Mouse (Mus musculus) left cerebral cortex, postnatal 4 days (tissue): ENCODE measurements around the gene Zbtb7a. TPM values are rescaled to one million over a fixed set of nuclear protein-coding genes. Genes with fewer than 3 reads are reported as not detected.

Experiments
- DNase-seq: peaks from one replicate; pipeline ENCODE4 v3.0.0-alpha.2; 2022
- intact Hi-C: fragments of 180-260 bp; cut with DNase I; formaldehyde crosslinking; loops from one replicate; pipeline ENCODE4 v1.15.1; 2025
- total RNA-seq, 2 experiments: library from RNA; stranded (reverse); gene quantifications; 2 replicates each; pipeline ENCODE4 v1.2.3; 2021

Zbtb7a gene
- total RNA-seq, result 10 to 100 TPM; 23.3 to 24.7 TPM

DNA sequence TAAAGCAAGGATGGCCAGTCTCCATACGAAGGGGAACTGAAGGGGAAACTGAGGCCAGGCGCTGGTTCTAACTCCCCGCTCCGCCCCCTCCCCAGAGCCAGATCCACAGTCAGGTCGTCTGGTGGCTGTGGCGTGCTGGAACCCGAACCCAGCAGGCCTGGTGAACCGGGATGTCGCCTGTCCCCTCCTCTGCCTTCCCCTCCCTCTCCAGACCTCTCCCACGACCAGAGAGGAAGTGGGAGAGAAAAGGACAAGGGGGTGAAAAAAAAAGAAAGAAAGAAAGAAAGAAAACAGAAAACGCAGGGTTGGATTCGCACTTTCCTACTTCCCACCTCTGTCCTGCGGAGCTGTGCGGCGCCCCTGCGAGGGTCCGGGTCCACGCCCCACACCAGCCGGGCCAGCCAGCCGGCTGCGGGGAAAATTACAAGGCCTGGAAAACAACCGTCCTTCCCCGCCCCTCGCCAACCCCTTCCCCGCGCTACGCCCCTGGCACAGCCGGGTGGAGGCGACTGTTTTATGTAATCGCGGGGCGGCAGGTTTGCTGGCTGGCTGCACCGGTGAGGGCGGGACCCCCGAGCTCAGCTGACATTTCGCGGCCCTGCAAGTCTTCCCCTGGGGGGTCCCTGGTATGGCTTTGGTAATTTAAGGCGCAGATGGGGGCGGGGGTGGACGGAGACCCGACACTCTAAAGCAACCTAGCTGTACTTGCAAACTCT is at the start of gene Zbtb7a:
TSS of gene Zbtb7a (plus strand) at position 255 of the 716 bp plus-strand sequence.
- DNase-seq, result peak; percentile 45

GRCm38 (mm10) chr10:81087021-81087420 is 48.0 kb upstream of the Zbtb7a start:
- intact Hi-C loops, result no loop called here

More for the DNA sequence above, at the start of gene Zbtb7a:
- intact Hi-C loops, result no loop called here

GRCm38 (mm10) chr10:81089216-81089615 is 45.8 kb upstream of the Zbtb7a start:
- intact Hi-C loops, result no loop called here

More at GRCm38 (mm10) chr10:81087021-81087420, 48.0 kb upstream of the Zbtb7a start:
- DNase-seq, result no peak

DNA sequence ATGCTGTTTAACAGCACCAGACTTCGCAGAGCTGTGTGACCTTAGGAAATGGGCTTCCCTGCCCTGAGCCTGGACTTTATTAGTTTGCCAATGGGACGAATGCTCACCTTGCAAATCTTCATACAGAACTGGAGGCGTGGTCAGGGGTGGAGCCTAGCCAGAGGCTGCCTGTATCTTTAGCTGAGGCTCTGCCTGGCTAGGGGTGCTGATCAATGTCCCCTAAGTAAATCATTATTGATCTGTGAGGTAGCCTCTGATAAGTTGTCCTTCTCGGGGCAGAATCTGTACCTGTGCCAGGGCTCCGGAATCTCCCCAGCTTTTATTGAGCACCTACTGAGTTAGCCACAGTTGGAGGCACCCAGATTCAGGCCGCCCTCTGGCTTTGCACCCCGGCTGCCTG is 44.4 kb upstream of the Zbtb7a start:
- no peak for DNase-seq
- intact Hi-C loops, result no loop called here

More at GRCm38 (mm10) chr10:81089216-81089615, 45.8 kb upstream of the Zbtb7a start:
- DNase-seq, result peak; percentile 81

DNA sequence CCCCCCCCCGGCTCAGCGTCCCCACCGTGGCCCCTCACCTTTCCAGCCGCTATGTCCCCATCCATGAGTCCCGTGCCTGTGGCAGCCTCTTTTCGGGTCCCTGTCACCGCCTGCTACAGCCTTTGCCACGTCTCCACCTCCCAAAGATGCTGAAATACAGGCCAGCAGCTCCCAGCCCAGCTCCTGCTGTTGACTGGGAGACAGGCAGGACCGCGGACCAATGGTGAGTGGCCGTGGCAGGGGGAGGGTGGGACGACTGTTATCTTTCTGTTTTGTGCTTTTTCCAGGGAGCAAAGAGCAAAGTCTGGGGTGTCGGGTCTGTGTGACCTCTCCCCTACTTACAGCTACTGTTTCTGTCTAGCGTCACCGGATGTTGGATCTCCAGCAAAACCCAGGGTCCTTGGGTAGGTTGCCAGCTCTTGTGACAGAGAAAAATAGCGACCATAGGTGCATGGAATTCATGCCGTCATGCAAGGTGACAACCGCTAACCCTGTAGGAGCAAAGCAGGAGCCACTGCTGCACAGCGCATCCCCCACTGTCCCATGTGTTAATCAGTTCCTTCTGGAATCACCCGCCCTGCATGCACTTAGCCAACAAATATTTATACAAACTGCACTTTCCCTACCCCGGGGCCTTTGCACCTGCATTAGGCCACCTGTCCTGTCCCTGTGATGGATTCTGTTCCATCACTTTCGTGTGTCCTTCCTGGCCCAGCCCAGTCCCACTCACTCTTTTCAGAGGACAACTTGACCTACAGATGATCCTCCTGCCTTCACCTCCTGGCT is 42.4 kb upstream of the Zbtb7a start:
- intact Hi-C loops, result no loop called here
- DNase-seq, result peak; percentile 35

DNA sequence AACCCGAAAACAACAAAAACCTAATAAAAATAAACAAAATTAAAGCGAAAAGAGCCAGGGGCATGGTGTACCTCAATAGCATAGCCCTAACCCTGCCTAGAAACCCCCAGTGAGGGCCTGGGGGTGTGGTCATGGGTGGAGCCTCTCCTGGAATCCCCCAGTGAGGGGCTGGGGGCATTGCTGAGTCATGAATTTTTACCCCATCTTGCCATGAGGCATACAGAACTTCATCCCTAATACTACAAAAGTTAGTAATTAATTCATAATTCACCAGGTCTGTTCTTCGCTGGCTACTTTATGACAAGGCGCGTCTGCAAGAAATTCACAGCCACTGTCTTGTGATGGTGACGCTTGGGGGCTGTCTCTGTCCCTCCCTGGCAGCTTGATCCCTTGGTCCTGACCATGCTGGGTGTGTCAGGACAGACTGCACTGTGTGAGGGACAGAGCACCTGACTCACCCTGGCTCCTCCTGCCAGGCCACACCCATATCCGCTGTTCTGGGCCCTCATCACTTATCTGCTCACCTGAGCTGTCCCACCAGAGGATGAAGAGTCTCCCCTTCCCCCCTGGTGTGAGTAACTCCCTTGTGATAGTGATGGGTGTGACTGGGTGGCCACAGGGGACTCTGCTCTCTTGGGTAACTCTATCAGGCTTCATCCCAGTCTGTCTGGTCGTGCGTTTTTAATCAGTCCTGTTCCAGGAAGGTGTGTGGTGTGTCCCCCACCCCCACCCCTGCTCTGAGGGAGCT is 39.9 kb upstream of the Zbtb7a start:
- DNase-seq, result no peak
- intact Hi-C loops, result no loop called here

GRCm38 (mm10) chr10:81105565-81106112 is 29.4 kb upstream of the Zbtb7a start, which contains the start of gene Map2k2:
Gene Map2k2 (plus strand): TSS chr10:81105915.
- intact Hi-C loops, result no loop called here
- DNase-seq, result peak; percentile 98

GRCm38 (mm10) chr10:81106113-81106721 is 28.8 kb upstream of the Zbtb7a start:
- DNase-seq, result peak; percentile 92
- intact Hi-C loops, result no loop called here

DNA sequence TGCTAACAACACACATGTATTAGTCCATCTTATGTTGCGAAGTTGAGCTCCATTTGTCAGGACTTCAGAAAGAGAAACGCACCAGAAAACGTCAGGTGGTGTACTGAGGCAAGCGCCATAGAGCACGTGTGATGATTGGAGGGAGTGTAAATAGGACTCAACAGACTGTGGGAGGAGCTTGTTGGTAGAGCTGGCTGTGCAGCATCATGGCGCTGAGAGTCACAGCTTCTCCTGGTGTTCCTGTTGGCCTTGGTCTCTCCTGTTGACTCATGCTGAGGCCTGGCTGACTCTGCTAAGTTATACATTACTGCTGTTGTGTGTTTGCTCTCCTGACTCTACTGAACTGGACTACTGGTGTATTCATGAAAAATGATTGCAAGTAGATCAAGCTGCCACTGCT is 22.1 kb upstream of the Zbtb7a start:
- intact Hi-C loops, result no loop called here
- no peak for DNase-seq

- intact Hi-C loops, result no loop called here
- DNase-seq, result no peak
Observed at GRCm38 (mm10) chr10:81119625-81120024, 15.4 kb upstream of the Zbtb7a start.

DNA sequence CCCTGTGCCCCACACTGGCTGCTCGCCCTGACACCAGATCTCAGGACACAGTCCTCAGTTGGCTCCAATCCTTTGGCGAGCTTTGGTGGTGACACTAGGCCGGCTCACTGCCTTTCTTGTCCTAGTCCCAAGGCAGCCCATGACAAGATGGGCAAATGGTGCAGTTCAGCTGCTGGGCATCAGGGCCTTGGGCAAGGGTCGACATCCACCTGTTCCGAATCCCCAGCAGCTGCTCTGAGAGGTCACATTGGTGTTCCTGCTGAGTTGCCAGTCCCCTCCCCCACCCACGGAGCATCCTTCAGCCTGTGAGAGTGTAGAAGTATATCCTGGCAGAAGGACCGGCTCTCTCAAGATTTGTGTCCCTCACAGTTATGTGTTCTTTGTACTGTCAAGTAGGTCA is 14.4 kb upstream of the Zbtb7a start:
- DNase-seq, result no peak
- intact Hi-C loops, result no loop called here

DNA sequence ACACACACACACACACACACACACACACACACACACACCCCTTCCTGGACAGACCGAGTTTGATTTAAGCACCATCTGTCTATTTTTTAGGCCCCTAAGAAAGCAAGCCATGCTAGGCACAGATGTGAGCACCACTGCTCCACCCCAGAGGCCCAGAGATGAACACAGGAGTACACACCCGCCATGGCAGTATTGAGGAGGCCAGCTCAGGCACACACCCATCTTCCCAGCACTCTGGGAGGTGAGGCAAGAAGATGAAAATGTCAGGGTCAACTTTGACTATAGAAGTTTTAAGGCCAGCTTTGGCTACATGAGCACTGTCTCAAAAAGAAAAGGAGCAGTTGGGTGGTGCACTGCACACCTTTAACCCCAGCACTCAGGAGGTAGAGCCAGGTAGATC is 12.1 kb upstream of the Zbtb7a start:
- DNase-seq, result no peak

DNA sequence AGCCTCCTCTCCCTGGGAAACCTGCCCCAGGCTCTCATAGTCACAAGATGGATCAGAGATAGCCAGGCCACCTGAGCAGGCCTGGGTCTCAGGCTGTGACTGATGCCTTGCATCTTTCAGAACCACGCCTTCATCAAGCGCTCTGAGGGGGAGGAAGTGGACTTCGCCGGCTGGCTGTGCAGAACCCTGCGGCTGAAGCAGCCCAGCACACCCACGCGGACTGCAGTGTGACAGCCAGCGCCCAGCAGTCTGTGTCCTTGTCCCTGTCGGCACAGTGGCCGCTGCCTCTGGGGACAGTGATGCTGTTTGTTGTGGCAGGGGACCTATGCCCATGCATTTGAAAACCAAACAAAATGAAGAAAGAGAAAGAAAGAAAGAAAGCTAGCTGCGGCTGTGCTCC is 11.5 kb upstream of the Zbtb7a start:
- intact Hi-C loops, result no loop called here

More for the DNA sequence above, 12.1 kb upstream of the Zbtb7a start:
- intact Hi-C loops, result no loop called here

GRCm38 (mm10) chr10:81134181-81134587 is 836 bp upstream of the Zbtb7a start:
- DNase-seq, result no peak
- intact Hi-C loops, result no loop called here

More for the DNA sequence above, 11.5 kb upstream of the Zbtb7a start:
- DNase-seq, result no peak

GRCm38 (mm10) chr10:81135831-81136705 is 1.0 kb downstream of the Zbtb7a start:
- intact Hi-C loops, result no loop called here
- peak; percentile 80 for DNase-seq

DNA sequence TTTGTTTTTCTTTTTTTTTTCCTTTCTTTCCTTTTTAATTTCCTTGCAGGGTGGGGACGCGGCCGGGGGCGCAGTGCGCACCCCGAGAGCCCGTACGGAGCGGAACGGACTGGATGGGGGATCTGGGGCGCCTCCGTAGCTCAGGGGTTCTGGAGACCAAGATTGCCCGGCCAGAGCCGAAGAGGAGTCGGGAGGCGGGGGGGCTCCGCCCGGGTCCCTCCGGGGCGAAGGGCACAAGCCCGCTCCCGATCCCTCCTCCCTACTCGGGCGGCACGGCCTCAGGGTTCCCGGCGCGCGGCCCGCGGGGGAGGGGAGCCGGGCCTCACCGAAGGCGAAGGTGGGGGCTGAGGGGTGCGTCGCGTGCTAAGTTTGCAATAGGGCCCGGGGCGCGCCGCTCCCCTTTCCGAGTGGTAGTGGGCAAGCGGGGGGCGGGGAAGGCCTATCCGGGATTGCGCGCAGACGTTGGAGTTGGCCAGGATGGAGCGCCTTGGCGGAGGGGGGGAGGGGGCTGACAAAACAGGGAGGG is 1.7 kb downstream of the Zbtb7a start:
- DNase-seq, result no peak
- intact Hi-C loops, result no loop called here

DNA sequence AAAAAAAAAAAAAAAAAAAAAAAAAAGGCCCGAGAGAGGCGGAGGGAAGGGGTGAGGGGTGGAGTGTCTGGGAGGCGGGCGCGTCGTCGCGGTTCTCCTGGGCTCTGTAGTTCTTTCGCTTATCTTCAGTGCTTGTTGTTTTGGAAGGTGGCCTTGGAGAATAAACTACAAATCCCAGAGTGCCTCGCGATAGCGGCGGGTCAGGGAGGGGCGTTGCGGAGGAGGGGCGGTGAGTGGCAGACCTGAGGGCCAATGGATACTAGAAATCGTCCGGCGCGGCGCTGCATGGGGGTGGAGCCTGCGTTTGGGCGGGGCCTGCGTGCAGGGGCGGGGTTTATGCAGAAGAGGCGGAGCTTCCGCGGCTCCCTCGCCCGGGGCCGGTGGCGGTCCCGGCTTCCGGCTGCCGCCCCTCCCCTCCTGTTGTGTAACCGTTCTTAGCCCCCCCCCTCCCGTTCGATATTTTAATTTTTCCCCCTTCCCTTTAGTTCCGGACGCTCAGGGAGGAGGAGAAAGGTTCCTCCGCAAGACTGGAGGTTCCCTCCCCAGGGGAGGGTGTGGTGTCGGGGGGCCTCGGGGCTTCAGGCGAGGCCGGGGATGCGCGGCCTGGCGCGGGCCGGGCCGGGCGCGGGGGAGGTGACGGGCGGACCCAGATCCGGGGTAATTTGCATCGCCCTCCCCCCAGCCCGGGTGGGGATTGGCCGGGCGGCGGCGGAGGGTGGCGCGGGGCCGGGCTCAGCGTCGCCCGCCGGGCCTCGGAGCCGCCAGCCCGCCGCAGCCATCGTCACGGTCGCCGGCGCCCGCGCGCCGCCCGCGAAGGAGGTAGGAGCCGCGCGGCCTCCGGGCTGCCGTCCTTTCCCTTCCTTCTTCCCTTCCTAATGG is 2.5 kb downstream of the Zbtb7a start:
- intact Hi-C loops, result no loop called here
- DNase-seq, result peak; percentile 99

DNA sequence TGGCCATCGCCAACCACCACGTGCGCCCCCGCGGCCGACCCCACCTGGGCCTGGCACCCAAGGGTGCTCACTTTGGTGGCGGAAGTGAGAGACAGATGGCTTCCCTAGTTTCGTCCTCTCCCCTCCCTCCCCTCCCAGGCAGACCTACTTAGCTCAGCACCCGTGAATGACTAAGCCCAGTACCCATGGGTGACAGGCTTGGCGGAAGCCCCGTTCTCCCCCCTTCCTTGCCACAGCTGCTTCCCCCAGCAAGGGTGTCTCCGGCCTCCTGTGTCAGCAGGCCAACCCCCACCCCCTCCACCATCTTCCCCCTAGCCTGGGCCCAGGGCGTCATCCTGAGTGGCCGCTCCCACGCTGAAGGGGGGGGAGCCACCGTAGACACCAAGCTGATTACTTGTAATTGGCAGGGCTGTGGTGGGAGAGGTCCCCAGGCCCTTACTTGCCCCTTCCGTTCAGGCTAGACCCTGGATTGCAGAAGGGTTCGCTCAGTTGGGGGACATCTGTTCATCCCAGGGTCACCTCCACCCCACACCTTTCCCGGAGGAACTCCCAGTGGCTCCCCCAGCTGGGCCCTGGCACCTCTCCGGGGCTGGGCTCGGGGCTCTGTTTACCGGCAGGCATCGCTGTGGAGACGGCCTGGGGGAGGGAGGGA is 3.2 kb downstream of the Zbtb7a start:
- peak; percentile 60 for DNase-seq
- intact Hi-C loops, result no loop called here
